Mouse (Mus musculus) cerebellum, postnatal 14 days (tissue): ENCODE measurements around the gene Hist3h2a.
"Not testable (repeated sequence)": the region's sequence is repeated elsewhere in the genome, so short reads cannot be mapped to it uniquely, and the experiment has no call there.

Experiments
- DNase-seq, 2 experiments: peaks; one replicate each; pipeline ENCODE4 v3.0.0; 2021; ENCODE audit warnings: mixed read lengths in 2 of 2

Gene Hist3h2a

GRCm38 (mm10) chr11:58948542-58949479 is 5.7 kb upstream of the Hist3h2a start, which contains the start of gene Hist3h2ba:
Gene Hist3h2ba, plus strand, starts transcription at chr11:58948920.
- peak; percentile 85 to 90 for DNase-seq

DNA sequence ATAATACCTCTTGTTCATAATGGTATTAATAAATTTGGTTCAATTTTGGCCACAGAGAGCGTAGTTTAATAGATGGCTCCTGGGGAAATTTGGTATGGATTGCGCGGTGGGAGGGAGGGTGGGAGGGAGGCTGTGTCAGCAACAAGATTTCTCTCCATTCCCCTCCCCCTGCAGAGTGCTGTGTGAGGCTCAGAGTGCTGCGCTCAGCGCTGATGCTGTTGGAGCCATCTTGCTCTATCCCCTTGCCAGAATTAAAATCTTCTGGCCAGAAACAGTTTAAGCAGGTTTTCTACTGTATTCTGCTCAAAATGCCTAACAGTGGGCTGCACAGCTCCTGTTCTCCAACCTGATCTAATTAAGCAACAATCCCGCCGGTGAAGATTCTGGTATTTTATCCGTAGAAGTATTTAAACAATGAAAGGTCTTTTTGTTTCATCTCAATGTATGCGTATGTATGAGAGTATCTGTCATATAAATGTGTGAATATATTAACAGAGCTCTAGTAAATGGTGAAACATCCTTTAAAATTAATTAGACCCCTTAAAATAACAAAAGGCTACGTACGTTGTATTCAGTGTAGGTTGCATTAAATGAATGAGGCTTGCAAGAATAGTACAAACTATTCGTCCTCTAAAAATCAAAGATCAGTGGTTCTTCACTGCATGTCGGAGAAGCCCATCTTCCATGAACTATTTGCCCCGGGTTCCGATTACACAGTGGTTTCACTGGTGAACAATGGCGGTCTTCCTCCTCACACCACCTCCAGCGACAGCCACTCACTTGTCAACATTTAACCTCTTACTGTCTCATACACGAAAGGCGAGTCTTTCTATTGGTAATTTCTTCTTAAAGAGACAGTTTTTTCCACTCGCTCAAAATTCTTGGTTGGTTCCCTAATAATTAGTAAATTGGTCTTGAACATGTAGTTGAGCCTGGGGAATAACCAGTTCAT is 4.7 kb upstream of the Hist3h2a start:
- peak; percentile 82 to 86 for DNase-seq

GRCm38 (mm10) chr11:58951210-58951609 is 3.3 kb upstream of the Hist3h2a start:
- no peak for DNase-seq

- DNase-seq, result peak; percentile 67 to 72
Measured at GRCm38 (mm10) chr11:58953351-58954169, 925 bp upstream of the Hist3h2a start.

DNA sequence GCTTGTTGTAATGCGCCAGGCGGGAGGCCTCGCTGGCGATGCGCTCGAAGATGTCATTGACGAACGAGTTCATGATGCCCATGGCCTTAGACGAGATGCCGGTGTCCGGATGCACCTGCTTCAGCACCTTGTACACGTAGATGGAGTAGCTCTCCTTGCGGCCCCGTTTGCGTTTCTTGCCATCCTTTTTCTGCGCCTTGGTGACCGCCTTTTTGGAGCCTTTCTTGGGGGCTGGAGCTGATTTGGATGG is 390 bp upstream of the Hist3h2a start:
- DNase-seq, result not testable (repeated sequence)

DNA sequence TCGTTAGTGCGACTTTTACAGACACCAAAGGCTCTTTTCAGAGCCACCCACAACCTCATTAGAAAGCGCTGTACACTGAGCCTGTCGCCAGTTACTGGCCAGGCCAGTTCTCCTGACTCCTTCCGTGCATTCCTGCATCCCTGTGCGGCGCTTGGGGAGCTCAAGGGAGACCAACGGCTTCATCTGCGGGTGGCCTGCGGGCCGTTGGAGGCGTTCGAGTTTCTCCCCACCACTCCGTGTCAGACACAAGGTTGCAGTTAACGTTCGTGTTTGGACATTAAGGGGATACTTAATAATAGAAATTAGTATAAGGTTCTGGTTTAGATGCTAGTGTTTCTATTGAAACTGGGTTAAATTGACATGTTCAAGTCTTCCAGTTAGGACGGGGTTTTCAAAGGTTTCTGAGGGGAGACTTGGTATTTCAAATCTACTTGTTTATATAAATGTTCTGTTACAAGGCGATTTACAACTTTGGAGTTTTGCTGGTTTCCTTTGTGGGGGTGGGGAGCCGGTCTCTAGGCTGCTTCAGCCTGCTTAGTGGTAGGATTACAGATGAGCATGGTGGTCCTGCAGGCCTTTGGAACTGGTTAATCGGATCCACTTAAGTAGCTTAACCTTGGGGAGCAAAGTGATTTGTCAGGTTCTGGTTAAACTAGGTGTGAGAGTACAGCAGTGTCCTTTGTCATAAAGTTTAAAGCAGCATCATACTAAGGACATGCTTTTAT is 820 bp downstream of the Hist3h2a start:
- peak; percentile 42 to 56 for DNase-seq

DNA sequence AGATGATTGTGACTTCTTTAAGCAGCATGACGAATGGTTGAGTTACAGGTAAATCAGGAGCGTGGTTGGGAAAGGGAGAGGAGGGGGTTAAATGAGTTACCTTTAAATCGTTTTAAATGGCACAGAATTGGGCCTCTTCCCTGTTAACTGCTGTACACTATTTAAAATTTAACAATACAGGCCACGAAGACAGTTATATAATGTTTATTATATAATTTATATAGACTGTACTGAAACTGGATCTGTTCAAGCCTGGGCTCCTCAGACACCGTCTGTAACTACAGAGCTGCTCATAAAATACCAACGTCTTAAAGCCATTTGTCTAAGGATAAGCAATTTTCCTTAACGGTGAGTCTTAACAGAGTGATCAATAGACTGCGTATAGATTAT is 1.4 kb downstream of the Hist3h2a start:
- no peak for DNase-seq

DNA sequence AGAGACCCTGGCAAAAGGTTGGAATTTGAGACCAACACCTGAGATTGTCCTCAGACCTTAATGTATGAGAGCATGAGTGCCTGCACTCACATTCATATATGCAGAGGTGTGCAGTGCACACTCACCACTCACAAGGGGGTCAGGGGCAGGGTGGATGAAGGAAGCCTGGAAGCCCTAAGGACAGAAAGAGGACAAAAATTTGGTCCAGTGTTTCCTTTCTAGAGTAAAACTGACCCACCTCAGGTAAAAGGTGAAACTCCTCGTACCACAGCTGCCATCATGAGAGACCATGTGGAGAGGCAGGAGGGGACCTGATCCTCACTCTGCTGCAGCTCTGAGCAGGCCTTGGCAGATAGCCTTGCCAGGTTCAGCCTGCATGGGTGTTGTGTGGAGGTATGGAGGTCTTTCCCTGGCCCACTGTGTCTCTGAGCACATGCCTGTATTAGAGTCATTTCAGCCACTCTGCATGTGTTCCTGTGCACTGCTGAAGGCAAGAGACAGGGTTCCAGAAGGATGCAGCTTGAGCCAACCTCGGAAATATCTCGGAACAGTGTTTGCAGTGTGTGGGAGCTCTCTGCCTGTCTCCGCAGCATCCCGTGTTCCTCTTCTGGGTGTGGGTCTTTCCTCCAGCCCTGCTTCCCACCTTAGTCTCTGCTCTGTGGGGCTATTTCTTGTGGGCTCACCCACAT is 2.9 kb downstream of the Hist3h2a start:
- DNase-seq, result peak; percentile 41 to 43

DNA sequence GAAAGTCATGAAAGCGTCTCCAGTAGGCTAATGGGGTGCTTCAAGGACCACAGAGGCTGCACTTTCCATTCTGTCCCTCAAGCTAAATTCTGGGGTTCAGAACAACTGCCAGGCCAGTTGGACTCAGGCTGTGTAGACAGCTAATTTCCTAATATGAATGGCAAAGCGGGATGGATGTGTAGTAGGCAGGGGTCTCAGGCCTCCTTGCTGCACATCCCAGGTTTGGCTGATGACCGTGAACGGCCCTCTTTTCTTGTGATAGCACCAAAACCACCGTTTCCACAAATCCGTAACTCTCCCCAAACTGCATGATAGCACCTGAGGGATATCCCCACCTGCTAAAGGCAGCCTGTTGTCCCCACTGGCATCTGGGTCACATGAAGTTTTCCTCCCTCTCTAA is 4.1 kb downstream of the Hist3h2a start:
- DNase-seq, result no peak

DNA sequence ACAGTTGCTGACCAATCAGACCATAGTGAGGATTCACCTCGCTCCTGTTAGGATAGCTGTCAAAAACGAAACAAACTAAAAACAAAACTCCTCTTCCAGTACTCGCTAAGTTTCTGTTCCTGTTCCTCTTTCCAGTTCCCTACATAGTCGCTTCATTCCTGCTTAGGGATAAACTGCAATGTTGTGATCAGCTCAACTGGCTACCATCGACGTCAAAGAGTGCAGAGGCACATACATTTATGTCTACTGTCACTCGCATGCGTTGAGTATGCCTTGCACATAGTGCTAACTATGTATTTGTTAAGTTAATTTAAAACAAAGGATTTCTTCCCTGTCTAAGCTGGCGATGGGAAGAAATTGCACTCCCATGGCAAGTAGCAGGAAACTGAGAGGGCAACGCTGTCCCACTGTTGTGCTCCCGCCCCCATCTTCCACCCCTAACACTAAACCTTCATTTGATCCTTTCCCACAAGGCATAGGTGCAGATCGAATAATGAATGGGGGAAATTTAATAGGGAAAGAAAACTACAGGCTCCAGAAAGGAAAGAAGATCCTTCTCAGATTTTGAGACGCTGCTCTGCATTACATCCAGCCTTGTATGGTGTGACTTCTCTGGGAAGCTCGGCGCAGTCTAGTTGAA is 4.8 kb downstream of the Hist3h2a start:
- no peak for DNase-seq

DNA sequence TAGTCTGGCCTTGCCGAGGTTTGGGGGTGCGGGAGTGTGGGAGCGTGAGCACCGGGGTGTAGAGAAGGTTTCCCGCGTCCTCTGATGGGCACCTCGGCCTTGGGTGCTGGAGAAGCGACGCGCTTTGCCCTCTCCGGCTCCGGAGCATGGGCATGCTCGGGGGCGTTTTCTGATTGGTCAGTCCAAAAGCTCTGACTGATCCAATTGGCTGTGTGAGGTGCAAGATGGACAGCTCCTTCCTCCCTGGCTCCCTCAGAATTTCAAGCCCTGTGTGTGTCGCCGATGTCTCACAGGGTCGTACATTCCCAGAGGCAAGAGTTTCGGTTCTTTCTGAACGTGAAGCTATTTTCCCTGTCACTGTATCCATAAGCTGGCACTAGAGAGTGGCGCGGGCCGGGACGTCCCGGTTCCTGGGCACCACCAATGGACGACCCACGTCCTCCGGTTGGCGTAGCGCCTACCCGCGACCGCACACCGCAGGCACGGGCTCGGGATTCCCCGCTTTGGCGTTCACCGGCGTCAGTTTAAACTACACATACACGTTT is 5.5 kb downstream of the Hist3h2a start:
- peak; percentile 87 to 88 for DNase-seq

GRCm38 (mm10) chr11:58961364-58962177 is 7.1 kb downstream of the Hist3h2a start:
- peak; percentile 27 to 53 for DNase-seq

DNA sequence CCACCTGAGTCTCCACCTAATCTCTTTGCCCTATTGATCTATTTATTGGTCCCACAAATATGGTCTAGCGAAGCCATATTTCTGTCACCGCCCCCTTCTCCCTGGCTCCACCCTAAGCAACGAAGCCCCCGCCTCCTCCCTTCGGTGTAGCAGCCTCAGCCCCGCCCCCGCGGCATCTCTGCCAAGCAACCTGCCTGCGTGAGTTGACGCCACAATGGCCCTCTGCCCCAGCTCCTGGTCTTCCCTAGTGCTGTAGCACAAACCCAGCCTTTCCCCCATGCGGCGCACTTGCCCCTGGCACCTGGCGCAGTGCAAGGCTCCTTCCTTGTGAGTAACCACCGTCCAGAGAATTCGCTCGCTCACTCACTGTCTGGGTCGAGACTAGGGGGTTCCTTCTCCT is 9.1 kb downstream of the Hist3h2a start:
- peak; percentile 63 to 81 for DNase-seq

- DNase-seq, result no peak
Measured at GRCm38 (mm10) chr11:58964216-58964615, 9.7 kb downstream of the Hist3h2a start.

- no peak for DNase-seq
Measured at GRCm38 (mm10) chr11:58965001-58965760, 10.7 kb downstream of the Hist3h2a start.

DNA sequence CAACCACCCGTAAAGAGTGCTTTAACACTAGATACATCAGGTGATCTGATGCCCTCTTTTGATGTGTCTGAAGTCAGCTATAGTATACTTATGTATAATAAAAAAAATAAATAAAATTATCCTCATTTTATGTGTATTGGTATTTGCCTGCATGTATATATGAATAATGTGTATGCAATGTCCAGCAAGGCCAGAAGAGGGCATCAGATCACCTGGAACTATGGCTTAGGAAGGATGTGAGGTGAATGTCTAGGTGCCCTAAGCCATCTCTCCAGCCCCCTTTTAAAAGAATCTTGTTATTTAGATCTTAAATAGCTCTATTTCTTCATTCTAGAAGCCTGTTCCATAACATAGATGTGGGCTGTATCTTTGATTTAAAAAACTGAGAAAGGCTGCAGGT is 12.9 kb downstream of the Hist3h2a start:
- peak; percentile 61 to 71 for DNase-seq

- no peak for DNase-seq
Measured at GRCm38 (mm10) chr11:58968551-58968950, 14.1 kb downstream of the Hist3h2a start.

GRCm38 (mm10) chr11:58969027-58969426 is 14.5 kb downstream of the Hist3h2a start:
- no peak for DNase-seq

DNA sequence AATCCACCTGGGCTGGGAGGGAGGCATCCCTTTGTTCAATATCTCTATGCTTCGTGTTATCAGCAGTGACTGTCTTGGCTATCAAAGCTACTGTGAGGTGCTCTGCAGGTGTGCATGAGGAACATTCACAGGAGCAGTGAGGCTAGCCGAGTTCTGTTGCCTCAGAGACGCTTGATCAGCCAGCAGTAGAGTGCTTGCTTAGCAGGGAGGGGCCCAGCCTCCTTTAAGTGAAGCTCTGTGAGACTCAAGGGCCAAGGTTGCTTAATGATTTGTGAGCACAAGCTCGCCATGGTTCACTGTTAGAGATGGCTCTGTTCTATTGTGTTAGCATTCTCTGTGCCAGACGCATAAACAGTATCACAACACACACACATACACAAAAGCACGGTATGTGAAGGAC is 15.2 kb downstream of the Hist3h2a start:
- DNase-seq, result no peak
